Mouse (Mus musculus) mouse embryonic stem cell (cell line): Measurements from ENCODE around the gene Nrarp.

Experiments used
- in situ Hi-C, 2 experiments: fragments of 300-500 bp; cut with MboI; formaldehyde crosslinking; loops; 1 replicate in 1 of 2; 3 replicates in 1 of 2; pipeline ENCODE4 v1.14.3; 2019 to 2020; ENCODE audit warnings: low sequenced_read_pairs in 2 of 2, low pct_unique_long_range_greater_than_20kb in 1 of 2, mixed read lengths in 1 of 2; ENCODE audit not compliant: unreplicated experiment in 1 of 2

Gene Nrarp

GRCm38 (mm10) chr2:25180478-25180903 lies at the start of gene Nrarp:
Gene Nrarp (plus strand): TSS chr2:25180758.
- in situ Hi-C loops = no loop called here

GRCm38 (mm10) chr2:25131601-25132000 lies 49.0 kb upstream of the Nrarp start:
- in situ Hi-C loops = no loop called here

GRCm38 (mm10) chr2:25137832-25138231 lies 42.7 kb upstream of the Nrarp start:
- in situ Hi-C loops = no loop called here

GRCm38 (mm10) chr2:25141185-25141584 lies 39.4 kb upstream of the Nrarp start:
- in situ Hi-C loops = no loop called here

- in situ Hi-C loops = no loop called here
Observed at GRCm38 (mm10) chr2:25141921-25142320, 38.6 kb upstream of the Nrarp start.

GRCm38 (mm10) chr2:25145346-25145745 lies 35.2 kb upstream of the Nrarp start:
- in situ Hi-C loops = no loop called here

- in situ Hi-C loops = no loop called here
Observed at GRCm38 (mm10) chr2:25147398-25147797, 33.2 kb upstream of the Nrarp start.

- in situ Hi-C loops = no loop called here
Observed at GRCm38 (mm10) chr2:25147892-25148291, 32.7 kb upstream of the Nrarp start.

- in situ Hi-C loops = no loop called here
Observed at GRCm38 (mm10) chr2:25149643-25150042, 30.9 kb upstream of the Nrarp start.

- in situ Hi-C loops = no loop called here
Observed at GRCm38 (mm10) chr2:25151280-25151956, 29.1 kb upstream of the Nrarp start.

GRCm38 (mm10) chr2:25156177-25156576 lies 24.4 kb upstream of the Nrarp start:
- in situ Hi-C loops = no loop called here

GRCm38 (mm10) chr2:25156990-25157389 lies 23.6 kb upstream of the Nrarp start:
- in situ Hi-C loops = no loop called here

- in situ Hi-C loops = no loop called here
Observed at GRCm38 (mm10) chr2:25157655-25158054, 22.9 kb upstream of the Nrarp start.

- in situ Hi-C loops = no loop called here
Observed at GRCm38 (mm10) chr2:25167481-25167880, 13.1 kb upstream of the Nrarp start.

GRCm38 (mm10) chr2:25167919-25168664 lies 12.5 kb upstream of the Nrarp start:
- in situ Hi-C loops = no loop called here

GRCm38 (mm10) chr2:25168665-25168978 lies 11.9 kb upstream of the Nrarp start:
- in situ Hi-C loops = no loop called here

GRCm38 (mm10) chr2:25169778-25170177 lies 10.8 kb upstream of the Nrarp start:
- in situ Hi-C loops = no loop called here

- in situ Hi-C loops = no loop called here
Observed at GRCm38 (mm10) chr2:25170326-25171100, 10.0 kb upstream of the Nrarp start.

GRCm38 (mm10) chr2:25171101-25171768 lies 9.3 kb upstream of the Nrarp start:
- in situ Hi-C loops = no loop called here
